Mouse (Mus musculus) embryonic facial prominence, embryonic 14.5 days (tissue): Measurements from ENCODE around the gene Tph1. TPM values are rescaled to one million over a fixed set of nuclear protein-coding genes. Genes with fewer than 3 reads are reported as not detected.

ENCODE experiments used
- ATAC-seq: fragments of 200-750 bp; cut with Nextera tagmentation; 2 replicates; pipeline ENCODE4 v1.8.0; 2017; ENCODE audit warnings: low read depth, moderate number of reproducible peaks, moderate TSS enrichment
- DNase-seq: peaks from one replicate; pipeline ENCODE4 v3.0.0-alpha.2; 2015; ENCODE audit warnings: low spot score
- H3K27ac ChIP-seq: fragments of 300-500 bp; sonication (generic); replicated peaks from 2 replicates; pipeline ENCODE4 v1.5.1; 2014; ENCODE audit warnings: low read depth, mild to moderate bottlenecking, low read length, moderate library complexity
- H3K27me3 ChIP-seq: fragments of 300-500 bp; sonication (generic); replicated peaks from 2 replicates; pipeline ENCODE4 v1.6.1; 2014; ENCODE audit warnings: low read length; ENCODE audit not compliant: control insufficient read depth, insufficient read depth
- H3K36me3 ChIP-seq: fragments of 300-500 bp; sonication (generic); 2 replicates; pipeline ENCODE4 v1.6.1; 2014; ENCODE audit warnings: low read length, mixed read lengths; ENCODE audit not compliant: control insufficient read depth, insufficient read depth
- H3K4me1 ChIP-seq: fragments of 300-500 bp; sonication (generic); 2 replicates; pipeline ENCODE4 v1.6.1; 2014; ENCODE audit warnings: antibody characterized with exemption, low read length; ENCODE audit not compliant: control insufficient read depth, insufficient read depth
- H3K4me2 ChIP-seq: fragments of 300-500 bp; sonication (generic); 2 replicates; pipeline ENCODE4 v1.6.1; 2014; ENCODE audit warnings: low read depth, mild to moderate bottlenecking, low read length, moderate library complexity, mixed read lengths
- H3K4me3 ChIP-seq: fragments of 300-500 bp; sonication (generic); 2 replicates; pipeline ENCODE4 v1.5.1; 2014; ENCODE audit warnings: low read depth, mild to moderate bottlenecking, low read length
- H3K9ac ChIP-seq: fragments of 300-500 bp; sonication (generic); 2 replicates; pipeline ENCODE4 v1.6.1; 2014; ENCODE audit warnings: low read depth, mild to moderate bottlenecking, low read length, moderate library complexity, mixed read lengths
- H3K9me3 ChIP-seq: fragments of 300-500 bp; sonication (generic); 2 replicates; pipeline ENCODE4 v1.6.1; 2016; ENCODE audit warnings: low read length; ENCODE audit not compliant: control insufficient read depth
- WGBS: fragments of 180-500 bp; shearing (Covaris S2); extraction: QIAGEN DNeasy Blood & Tissue Kit; methylation state at CpG from one replicate; pipeline ENCODE4 v1.1.7; 2014; 5-methylcytosine and 5-hydroxymethylcytosine counted together
- polyA plus RNA-seq: library from polyadenylated mRNA; unstranded; fragments of >200 nt; fragmentation: Nextera tagmentation; extraction: Ambion mirVana; gene quantifications from 2 replicates; pipeline ENCODE4 v1.2.1, GENCODE M21; 2014

The Tph1 gene
- polyA plus RNA-seq, 1 experiment from 2014 or later = 1.9 TPM

DNA sequence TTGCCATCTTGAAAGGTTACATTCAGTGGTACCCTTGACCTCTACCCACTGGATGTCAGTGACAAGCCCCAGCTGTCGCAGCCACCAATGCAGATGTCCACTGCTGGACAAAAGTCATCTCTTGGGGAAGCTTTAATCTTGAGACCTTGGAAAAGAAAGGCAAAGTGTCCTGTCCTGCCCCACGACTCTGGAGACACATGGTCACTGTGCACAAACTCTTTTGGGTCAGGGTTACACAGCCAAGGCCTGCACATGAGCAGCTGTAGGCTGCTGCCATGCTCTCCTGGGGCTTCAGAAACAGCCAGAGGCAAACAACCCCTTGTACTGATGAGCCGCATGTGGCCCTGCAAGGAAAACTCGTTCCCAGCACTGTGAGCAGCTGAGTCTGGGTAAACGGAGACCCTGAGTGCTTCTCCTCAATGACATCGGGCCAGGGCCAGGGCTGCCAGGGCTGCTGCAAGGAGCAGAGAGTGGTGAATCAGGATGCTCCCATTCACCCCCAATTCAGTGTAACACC lies 59.9 kb downstream of the Tph1 start:
- WGBS = 68% methylated on average over 6 of the region's 6 CpGs
- ATAC-seq = no peak
- H3K9ac ChIP-seq = no peak overlapping the region

DNA sequence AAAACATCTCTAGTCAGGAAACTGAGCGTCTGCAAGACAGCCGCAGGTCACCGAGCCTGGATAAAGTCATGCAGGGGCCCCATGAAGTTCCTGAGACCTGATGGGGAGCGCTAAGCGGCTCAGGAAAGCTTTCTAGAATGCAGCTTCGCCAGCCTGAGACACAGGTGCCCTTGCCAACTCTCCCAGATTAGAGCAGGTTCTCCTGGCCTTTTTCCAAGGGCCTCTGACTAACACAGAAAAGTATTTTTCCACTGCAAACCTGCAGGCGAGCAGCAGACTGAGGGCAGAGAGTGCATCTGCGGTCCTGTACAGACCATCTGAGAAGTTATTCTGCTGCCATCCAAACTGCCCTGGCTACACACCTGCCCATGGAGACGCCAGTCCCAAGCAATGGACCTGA lies 60.4 kb downstream of the Tph1 start:
- H3K4me1 ChIP-seq = no peaks in the 10 kb centered on the region
- H3K4me3 ChIP-seq = no peak overlapping the region
- H3K36me3 ChIP-seq = no peaks in the 10 kb centered on the region; the same call in 1 of the 2 replicates
- H3K9ac ChIP-seq = no peak overlapping the region
- DNase-seq (peak; percentile 69), ATAC-seq (no peak; the same call in 1 of the 2 replicates)
- no peak overlapping the region for H3K27ac ChIP-seq
- no peaks in the 10 kb centered on the region for H3K27me3 ChIP-seq
- no peaks in the 10 kb centered on the region for H3K9me3 ChIP-seq
- WGBS = 69% methylated on average over 9 of the region's 9 CpGs
- H3K4me2 ChIP-seq = no peak overlapping the region

More for the DNA sequence above, 59.9 kb downstream of the Tph1 start:
- H3K4me1 ChIP-seq = no peaks in the 10 kb centered on the region
- H3K4me2 ChIP-seq = no peak overlapping the region
- no peak overlapping the region for H3K4me3 ChIP-seq
- DNase-seq = no peak
- H3K27ac ChIP-seq = no peak overlapping the region
- no peaks in the 10 kb centered on the region; the same call in 1 of the 2 replicates for H3K36me3 ChIP-seq
- no peaks in the 10 kb centered on the region for H3K9me3 ChIP-seq
- no peaks in the 10 kb centered on the region for H3K27me3 ChIP-seq

DNA sequence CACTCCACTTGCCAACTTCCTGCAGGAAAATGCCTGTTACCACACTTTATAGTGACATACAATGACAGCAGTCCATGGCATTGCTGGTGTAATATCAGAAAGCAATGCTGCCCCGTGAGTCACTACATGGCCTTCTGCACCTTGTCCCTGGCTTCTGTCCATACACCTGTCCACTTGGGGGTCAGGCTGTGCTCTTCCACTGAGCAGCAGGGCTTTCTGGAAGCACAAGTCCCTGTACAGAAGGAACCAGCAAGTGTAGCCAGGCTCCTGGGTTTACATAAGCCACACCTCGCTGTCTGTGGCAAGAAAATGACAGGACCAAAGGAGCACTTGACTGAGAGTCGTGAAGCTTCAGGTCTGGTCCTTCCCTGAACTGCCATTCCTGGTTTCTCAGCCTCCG lies 63.0 kb downstream of the Tph1 start:
- Histone ChIP-seq H3K4me1 (no peaks in the 10 kb centered on the region), H3K27ac (no peak overlapping the region), H3K27me3 (no peaks in the 10 kb centered on the region), H3K4me2 (no peak overlapping the region), H3K36me3 (no peaks in the 10 kb centered on the region; the same call in 1 of the 2 replicates), H3K9ac (no peak overlapping the region), H3K4me3 (no peak overlapping the region), H3K9me3 (no peaks in the 10 kb centered on the region)
- WGBS = 93% methylated on average over 4 of the region's 4 CpGs
- DNase-seq (no peak), ATAC-seq (no peak)

DNA sequence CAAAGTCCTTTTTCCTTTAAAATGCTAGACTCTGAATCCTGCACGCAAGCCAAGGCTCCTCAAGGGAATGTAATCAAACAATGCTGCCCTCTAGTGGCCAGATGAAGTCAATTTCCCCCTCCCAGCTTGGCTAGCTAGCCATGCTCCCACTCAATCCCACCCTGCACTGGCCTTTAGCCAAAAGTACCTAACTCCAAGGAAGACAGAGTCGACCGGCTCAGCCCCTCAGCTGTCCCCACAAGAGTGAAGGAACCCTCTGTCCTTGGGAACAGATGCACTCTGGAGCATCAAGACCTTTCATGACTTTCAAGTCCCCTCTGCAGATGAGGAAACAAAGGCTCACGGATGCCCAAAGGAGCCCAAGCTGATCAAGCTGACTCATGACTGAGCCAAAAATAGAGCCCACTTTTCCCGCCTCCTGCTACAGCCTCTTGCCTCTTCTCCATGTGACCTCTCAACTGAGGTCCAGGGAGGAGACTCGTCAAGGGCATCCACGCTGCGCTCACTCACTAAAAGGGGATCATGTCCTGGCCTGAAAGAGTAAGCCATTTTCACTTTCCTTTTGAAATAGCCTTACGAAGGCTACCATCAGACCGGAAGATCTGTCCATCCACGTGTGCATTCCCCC lies 64.8 kb downstream of the Tph1 start:
- Histone ChIP-seq H3K4me1 (no peaks in the 10 kb centered on the region), H3K9ac (no peak overlapping the region), H3K9me3 (no peaks in the 10 kb centered on the region), H3K27me3 (no peaks in the 10 kb centered on the region), H3K36me3 (no peaks in the 10 kb centered on the region; the same call in 1 of the 2 replicates), H3K27ac (no peak overlapping the region), H3K4me2 (no peak overlapping the region), H3K4me3 (no peak overlapping the region)
- DNase-seq (peak; percentile 80), ATAC-seq (peak; percentile 66)
- 52% methylated on average over 11 of the region's 11 CpGs for WGBS

DNA sequence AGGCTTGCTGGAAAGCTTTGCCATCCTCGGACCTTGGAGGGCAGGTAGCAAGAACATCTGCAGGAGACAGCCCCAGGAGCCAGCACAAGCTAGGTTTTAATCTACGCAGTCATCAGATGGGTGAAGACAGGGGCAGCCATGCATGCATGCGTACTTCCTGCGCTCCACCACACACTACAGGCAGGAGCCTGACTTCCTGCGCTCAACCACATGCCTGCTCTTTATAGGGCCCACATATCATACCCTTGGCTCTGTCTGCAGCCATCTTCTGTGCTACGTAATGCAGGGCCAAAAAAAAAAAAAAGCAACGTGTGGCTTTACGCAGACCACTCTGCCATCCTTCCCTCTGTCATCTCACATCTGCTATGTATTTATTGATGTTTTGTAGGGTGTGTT lies 65.3 kb downstream of the Tph1 start:
- Histone ChIP-seq H3K4me3 (no peak overlapping the region), H3K4me2 (no peak overlapping the region), H3K9me3 (no peaks in the 10 kb centered on the region), H3K27ac (no peak overlapping the region), H3K27me3 (no peaks in the 10 kb centered on the region), H3K36me3 (no peaks in the 10 kb centered on the region; the same call in 1 of the 2 replicates), H3K4me1 (no peaks in the 10 kb centered on the region), H3K9ac (no peak overlapping the region)
- WGBS = 59% methylated on average over 8 of the region's 8 CpGs
- ATAC-seq (no peak), DNase-seq (no peak)

DNA sequence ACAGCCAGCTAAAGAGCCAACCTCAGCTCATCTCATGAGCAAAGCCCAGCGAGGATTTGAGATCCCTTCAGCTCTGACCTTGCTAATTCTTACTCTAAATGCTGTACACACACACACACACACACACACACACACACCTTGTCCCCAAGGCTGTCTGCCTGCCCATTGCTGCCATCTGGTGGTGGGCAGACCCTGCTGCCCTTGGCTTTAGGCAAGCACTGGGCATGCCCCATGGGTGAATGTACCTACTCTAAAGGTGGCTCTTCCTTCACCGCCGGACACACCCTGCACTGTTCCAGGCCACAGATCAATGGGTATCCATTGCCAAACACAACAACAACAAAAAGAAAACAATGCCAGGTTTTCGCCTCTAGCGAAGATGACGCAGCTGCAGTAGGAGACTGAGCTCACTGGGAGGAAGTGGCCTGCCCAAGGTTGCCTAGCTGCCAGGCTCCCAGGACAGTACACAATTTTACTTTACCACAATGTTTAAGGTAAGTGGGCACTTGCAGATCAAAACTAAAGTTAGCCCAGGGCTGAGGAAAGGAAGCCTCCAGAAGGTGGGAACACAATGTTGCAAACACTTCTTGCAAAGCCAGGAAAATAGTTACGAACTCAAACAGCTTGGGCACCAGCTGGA lies 65.8 kb downstream of the Tph1 start:
- WGBS = 69% methylated on average over 7 of the region's 7 CpGs
- Histone ChIP-seq H3K9ac (no peak overlapping the region), H3K27ac (no peak overlapping the region), H3K27me3 (no peaks in the 10 kb centered on the region), H3K4me2 (no peak overlapping the region), H3K4me3 (no peak overlapping the region), H3K4me1 (no peaks in the 10 kb centered on the region), H3K9me3 (no peaks in the 10 kb centered on the region), H3K36me3 (no peaks in the 10 kb centered on the region; the same call in 1 of the 2 replicates)
- DNase-seq (peak; percentile 72), ATAC-seq (peak; percentile 53)

DNA sequence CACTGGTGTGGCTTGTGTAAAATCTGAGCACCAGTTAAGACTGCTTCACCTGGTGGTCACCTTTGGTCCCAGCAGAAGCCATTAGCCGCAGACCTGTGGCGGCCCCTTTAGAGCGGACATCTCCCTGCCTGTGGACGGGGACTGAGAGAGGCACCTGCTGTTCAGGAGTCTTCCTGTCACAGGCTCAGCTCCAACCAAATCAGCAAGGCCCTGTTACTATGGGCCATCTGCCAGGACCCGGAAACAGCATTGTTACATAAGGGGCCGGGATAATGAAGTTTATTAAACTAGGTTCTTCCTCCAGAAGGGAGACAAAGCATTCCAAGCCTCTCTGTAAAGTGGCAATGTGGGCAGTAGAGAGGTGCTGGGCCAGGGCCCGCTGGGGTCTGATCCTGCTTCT lies 69.3 kb downstream of the Tph1 start:
- ATAC-seq (no peak), DNase-seq (no peak)
- no peak overlapping the region for H3K4me3 ChIP-seq
- 82% methylated on average over 7 of the region's 7 CpGs for WGBS
- H3K4me1 ChIP-seq = no peaks in the 10 kb centered on the region
- H3K36me3 ChIP-seq = no peaks in the 10 kb centered on the region
- H3K9ac ChIP-seq = no peak overlapping the region
- no peak overlapping the region for H3K27ac ChIP-seq
- H3K27me3 ChIP-seq = no peaks in the 10 kb centered on the region
- H3K9me3 ChIP-seq = no peaks in the 10 kb centered on the region
- H3K4me2 ChIP-seq = no peak overlapping the region

DNA sequence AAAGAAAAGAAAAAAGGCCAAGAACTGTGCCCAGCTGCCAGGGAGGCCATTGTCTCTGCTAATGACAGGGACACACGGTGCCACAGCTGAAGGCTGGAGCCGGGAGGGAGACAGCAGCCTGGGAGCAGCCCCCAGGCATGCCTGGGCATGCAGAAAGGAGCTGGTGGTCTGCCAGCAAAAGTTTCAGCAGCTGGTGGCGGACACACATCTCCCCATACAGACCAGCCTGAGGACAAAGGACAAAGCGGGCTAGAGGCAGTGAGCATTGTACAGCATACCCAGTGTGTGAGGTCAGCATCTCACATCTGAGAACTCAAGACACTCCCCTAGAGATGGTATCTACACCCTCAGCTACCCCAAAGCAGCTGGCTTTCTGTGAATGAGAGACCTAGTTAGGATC lies 70.3 kb downstream of the Tph1 start:
- no peak overlapping the region for H3K4me2 ChIP-seq
- no peak overlapping the region for H3K4me3 ChIP-seq
- DNase-seq (peak; percentile 81), ATAC-seq (peak; percentile 84; the same call in 1 of the 2 replicates)
- no peaks in the 10 kb centered on the region for H3K27me3 ChIP-seq
- H3K36me3 ChIP-seq = no peaks in the 10 kb centered on the region
- no peak overlapping the region for H3K9ac ChIP-seq
- no peaks in the 10 kb centered on the region for H3K9me3 ChIP-seq
- H3K27ac ChIP-seq = no peak overlapping the region
- 50% methylated on average over 4 of the region's 4 CpGs for WGBS
- H3K4me1 ChIP-seq = no peaks in the 10 kb centered on the region
